Mouse (Mus musculus): Measurements from ENCODE around the gene Gdpd4.

GRCm38 (mm10) chr7:97873317-97873716, 46.4 kb upstream of the Gdpd4 start:
- TF ChIP-seq MAX (IDR thresholded peaks at IDR 0.05; ENCODE audit: low read length) (no peak), CTCF (IDR thresholded peaks at IDR 0.05 in 2 of 3, conservative IDR thresholded peaks at IDR 0.05 in 1 of 3; ENCODE audit: control insufficient read depth in 1 of 3, insufficient read depth in 1 of 3, low read depth in 2 of 3, low read length in 3 of 3, poor library complexity in 1 of 3, severe bottlenecking in 1 of 3) (no peak), POLR2A (IDR thresholded peaks at IDR 0.05; ENCODE audit: control insufficient read depth in 1 of 2, insufficient read depth in 1 of 2, low read depth in 1 of 2, low read length in 2 of 2, poor library complexity in 1 of 2) (no peak), ZC3H11A (IDR thresholded peaks at IDR 0.05; ENCODE audit: low read depth, low read length) (no peak), TBP (IDR thresholded peaks at IDR 0.05; ENCODE audit: low read depth, low read length) (no peak), GATA1 (IDR thresholded peaks at IDR 0.05; ENCODE audit: low read depth, low read length) (no peak)
